Mouse (Mus musculus) lung, postnatal 4 days (tissue): ENCODE measurements around the gene Stab1.

Experiments
- DNase-seq, 2 experiments: peaks; one replicate each; pipeline ENCODE4 v3.0.0; 2021

Gene Stab1

DNA sequence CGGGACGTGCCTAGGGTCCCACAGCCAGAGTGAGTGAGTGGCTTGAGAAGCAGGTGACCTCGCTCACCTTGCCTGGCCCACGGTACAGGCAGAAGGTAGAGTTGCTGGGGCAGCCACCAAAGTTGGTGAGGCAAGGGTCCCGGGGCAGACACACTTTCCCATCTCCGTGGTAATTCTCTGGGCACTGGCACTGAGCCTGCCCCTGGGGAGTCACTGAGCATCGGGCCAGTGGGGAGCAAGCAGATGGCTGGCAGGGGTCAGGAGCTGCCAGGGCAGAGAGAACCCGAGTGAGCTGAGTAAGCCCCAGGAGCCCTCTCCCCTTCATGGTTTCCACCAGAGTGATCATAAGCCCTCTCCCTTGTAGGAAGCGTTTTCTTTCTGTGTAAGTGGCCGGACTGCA lies 6.8 kb downstream of the Stab1 start:
- no peak for DNase-seq

DNA sequence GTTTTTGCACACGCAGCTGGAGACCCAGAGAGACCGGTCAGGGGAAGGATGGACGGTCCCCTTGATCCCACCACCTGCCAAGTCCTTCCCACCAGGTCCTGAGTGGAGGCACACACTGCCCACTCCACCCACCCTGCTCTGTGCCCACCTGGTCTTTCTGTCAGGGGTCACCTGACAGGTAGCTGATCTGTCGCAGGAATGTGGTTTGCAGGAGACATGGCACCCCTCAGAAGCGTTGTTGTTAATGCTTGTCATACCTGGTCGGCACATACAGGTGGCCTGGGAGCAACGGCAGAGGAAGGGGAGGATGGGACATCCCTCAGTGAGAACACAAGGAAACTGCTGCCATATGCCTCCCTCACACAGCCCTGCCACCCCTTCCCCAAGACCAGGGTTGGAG lies 7.2 kb downstream of the Stab1 start:
- DNase-seq: no peak

DNA sequence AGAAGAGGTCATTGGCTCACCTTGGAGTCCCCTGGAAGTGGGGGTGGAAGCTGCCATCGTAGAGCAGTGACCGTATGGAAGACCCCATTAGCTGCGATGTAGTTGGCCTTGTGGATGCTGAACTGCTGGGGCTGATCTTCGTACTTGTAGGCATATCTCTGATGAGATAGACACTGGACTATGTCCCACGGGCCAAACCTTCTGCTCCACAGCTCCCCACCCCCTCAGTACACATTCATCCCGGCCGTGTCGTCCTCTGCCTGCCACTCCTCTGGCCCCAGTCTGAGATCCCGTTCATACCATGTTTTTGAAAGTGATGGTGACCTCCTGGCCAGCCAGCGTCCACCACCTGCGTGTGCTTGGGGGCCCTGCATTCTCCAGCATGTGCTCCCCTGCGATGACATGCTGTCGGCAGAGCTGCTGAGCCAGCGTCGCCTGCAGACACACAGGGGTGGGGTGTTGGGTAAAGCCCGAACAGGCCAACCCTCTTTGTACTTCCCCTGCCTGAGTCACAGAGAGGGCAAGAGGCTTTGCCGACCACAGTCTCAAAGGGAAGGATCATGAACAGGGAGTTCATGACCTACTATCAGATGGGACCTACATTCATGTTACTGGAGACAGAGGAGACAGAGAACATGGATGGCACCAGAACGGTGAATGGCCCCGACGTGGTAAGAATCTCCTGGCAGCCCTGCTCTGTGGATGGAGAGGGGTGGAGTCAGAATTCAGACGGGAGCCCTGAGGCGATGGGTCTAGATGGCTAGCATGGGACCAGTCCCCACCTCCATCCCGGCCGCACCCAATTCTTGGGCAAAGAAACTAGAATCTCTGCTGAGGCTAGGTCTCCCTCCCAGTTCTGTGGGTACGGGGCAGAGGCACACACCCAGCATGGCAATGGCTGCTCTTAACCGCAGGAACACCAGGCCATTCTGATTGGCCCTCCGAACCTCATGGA lies 8.0 kb downstream of the Stab1 start:
- DNase-seq: no peak

DNA sequence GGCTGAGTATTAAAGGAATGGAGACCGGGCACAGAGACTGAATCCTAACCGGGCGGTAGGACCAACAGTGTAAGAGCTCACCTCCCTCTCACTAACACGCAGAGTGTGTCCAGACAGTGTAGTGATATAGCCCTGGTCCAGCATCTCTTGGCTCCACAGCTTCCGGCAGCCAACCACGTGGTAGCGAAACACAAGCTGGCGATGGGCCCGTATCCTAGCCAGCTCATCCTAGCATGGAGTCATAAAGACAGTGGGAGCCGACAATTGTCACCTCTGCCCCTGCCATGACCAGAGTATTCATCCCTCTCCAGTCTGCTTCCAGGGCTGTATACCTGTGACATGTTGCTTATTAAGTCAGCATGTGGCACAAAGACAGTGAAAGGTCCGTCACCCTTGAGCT lies 22.7 kb downstream of the Stab1 start:
- no peak for DNase-seq

DNA sequence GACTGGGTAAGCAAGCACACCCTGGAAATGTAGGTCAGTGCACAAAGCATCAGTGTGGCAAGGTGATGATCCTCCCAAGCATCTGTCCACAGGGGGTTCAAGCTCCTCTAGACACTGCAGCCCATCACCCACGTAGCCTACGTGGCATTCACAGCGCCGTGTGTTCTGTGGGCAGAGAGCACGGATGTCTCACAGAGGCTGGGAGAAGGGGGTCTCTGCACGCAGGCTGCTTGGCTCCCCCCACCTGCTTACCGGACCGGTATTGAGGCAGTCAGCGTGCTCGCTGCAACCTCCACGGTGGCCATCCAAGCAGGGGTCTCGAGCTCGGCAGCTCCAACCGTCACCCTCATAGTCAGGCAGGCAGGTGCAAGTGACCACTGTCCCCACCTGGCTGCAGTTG lies 27.4 kb downstream of the Stab1 start:
- no peak for DNase-seq

DNA sequence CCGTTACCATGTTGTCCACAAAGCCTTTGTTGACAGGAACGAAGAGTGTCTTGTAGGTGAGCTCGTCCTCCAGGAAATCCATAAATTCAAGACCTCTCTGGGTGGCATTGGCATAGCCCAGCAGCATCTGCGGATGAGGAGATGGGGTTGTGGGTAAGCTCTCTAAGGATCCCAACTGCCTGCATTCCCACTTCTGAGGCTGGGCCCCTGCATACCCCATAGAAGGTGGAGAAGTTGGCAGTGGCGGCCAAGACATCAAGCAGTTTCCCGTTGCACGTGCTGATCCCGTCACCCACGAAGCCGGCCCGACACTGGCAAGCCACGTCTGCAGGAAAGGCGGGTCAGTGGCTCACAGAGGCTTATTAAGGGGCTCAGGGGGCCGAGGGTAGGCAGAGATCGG lies 28.3 kb downstream of the Stab1 start:
- DNase-seq: no peak

DNA sequence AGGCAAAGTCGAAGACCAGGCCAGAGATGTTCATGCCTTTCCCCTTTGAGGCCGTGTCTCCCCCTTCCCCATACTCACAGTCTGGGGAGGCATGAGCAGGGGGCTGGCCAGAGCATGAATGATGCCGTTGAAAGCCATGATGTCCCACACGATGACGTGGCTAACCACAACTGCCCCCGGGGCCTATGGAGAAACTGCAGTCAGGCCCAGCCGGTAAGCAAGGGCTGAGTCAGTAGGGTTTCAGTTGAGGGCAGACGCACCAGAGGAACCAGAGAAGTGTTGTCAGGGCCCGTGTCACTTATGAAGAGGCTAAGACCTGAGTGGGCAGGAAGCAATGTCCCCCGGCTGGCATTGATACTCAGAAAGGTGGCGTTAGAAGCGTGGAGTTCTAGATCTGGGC lies 28.8 kb downstream of the Stab1 start:
- DNase-seq: peak in 1 of 2 experiments; percentile 21

DNA sequence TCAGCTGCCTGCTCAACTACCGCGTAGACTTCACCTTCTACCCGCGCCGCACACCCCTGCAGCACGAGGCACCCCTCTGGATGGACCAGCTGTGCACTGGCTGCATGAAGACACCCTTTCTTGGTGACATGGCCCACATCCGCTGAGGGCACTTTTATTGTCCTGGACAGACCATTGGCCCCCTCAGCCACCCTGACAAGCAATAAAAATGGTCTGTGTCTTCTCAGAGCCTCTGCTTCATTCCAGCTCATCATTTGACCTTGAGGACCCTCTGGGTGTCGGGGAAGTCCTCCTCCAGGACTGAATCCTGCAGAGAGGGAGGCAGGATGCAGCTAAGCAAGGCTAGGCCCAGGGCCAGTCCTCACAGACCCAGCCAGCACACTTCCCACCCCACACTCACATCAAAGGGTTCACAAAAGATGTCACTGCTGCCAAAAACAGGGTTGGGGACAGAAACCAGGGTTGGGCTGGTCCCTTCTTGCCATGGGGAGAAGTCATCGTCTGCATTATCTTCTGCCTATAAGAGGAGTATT lies 29.5 kb downstream of the Stab1 start:
- DNase-seq: peak; percentile 60 to 83

DNA sequence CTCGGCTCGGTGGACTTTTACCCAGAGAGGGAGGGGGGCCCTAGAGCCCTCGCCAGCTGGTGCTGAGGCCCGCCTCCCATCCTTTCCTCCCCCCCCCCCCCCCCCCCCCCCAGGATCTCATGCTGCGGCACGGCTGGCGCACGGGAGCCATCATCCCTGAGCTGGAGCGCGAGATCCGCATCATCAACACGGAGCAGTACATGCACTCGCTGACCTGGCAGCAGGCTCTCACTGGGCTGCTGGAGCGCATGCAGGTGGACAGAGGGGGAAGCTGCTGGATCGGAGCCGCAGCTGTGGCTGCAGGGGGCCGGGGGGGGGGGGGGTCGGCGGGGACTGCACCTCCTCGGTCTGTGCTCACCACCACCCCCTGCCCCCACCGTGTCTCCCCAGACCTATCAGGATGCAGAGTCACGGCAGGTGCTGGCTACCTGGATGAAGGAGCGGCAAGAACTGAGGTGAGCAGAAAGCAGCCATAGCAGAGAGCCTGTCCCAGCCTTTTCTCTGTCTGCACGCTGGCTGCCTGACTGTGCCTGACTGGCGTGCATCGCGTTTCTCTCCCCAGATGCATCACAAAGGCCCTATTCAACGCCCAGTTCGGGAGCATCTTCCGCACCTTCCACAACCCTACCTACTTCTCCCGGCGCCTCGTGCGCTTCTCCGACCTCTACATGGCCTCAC lies 30.1 kb downstream of the Stab1 start:
- peak in 1 of 2 experiments; percentile 24 for DNase-seq

DNA sequence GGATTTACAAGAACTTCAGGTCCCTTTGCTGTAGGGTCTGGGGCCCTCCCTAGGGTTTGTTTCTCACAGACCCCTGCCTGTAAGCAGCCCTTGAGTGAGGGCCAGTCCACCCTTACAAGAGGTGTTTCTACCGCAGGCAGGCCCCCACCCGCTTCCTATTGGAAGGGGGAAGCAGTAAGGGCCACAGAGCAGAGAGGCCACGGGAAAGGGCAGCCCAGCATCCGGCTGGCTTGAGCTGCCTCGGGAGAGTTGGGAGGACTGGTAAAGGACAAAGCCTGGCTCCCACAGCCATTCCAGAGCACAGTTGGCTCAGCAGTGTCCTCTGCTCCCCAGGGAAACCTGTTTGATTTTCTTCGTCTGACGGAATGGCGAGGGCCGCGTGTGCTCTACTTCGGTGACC lies 30.6 kb downstream of the Stab1 start:
- DNase-seq: peak in 1 of 2 experiments; percentile 69

DNA sequence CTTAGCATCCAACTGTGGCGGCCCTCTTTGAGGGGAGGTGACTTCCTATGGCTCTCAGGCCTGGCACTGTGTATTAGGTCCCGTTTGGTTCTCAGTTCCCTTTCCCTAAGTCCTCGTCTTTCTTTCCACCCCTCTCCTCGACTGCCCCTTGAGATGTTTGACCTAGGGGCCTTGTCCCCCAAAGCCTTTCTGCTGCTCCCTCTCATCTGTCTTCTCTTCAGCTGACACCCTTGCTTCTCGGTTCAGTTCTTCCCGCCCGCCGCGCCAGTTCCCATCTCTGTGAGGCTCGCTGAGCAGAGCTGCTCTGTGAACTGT lies 31.2 kb downstream of the Stab1 start:
- peak in 1 of 2 experiments; percentile 50 for DNase-seq

DNA sequence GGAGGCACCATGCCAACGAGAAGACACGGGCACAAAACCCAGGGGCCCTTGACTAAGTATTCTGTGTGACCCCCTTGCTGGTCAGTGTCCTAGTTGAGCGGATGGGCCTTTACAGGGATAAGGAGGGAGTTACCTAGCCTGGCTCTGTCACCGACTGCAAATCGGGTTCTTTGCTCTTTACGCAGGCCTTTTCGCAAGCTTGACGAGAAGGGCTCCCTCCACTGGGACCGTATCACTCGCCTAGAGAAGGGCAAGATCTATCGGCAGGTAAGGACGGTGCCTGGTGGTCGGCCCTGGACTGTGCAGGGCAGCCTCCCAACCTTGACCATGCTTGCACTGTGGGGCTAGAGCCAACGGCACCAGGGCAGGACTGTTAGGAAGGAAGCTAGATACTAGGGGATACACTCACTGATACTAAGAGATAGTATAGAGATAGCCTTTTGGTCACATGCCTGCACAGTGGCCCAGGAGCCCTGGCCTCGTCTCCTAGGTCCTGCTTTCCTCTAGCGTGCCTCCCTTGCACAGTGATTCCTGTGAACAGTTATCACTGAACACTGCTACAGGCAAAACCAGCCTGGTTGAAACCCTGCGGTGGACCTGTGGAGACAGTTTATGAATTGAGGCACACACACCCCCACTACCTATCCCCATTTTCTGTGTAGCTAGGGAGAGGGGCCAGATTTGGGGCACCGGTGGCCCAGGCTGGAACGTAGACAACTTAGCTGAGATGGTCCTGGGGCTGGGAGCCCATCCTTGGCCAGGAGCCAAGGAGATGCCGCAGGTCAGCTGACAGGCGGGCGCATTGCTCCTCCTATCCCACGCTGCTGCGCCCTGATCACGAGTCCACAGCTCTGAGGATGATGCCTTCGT lies 31.8 kb downstream of the Stab1 start:
- DNase-seq: peak in 1 of 2 experiments; percentile 41

DNA sequence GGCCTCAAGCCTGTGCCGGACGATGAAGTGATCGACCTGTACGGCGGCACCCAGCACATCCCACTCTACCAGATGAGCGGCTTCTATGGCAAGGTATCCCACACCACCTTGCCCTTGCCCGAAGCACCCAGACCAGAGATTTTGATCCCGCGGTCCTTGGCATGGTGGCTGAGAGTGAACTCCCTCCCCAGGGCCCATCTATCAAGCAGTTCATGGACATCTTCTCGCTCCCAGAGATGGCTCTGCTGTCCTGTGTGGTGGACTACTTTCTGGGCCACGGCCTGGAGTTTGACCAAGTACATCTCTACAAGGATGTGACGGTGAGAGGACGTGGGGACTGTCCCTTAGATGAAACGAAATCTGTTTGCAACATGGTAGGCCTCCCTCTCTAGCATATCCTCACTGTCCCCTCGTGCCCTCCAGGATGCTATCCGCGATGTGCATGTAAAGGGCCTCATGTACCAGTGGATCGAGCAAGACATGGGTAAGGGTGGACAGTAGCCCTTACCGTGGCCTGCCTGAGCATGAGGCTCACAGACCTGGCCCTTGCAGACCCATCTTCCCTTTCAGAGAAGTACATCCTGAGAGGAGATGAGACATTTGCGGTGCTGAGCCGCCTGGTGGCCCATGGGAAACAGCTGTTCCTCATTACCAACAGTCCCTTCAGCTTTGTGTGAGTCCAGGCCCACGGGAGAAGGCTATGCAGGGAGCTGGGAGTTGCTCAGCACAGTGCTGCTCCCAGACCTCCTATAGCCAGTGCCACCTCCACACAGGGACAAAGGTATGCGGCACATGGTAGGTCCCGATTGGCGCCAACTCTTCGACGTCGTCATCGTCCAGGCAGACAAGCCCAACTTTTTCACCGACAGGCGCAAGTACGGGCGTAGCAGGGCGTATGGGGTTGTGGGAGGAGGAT lies 32.7 kb downstream of the Stab1 start:
- peak in 1 of 2 experiments; percentile 37 for DNase-seq

DNA sequence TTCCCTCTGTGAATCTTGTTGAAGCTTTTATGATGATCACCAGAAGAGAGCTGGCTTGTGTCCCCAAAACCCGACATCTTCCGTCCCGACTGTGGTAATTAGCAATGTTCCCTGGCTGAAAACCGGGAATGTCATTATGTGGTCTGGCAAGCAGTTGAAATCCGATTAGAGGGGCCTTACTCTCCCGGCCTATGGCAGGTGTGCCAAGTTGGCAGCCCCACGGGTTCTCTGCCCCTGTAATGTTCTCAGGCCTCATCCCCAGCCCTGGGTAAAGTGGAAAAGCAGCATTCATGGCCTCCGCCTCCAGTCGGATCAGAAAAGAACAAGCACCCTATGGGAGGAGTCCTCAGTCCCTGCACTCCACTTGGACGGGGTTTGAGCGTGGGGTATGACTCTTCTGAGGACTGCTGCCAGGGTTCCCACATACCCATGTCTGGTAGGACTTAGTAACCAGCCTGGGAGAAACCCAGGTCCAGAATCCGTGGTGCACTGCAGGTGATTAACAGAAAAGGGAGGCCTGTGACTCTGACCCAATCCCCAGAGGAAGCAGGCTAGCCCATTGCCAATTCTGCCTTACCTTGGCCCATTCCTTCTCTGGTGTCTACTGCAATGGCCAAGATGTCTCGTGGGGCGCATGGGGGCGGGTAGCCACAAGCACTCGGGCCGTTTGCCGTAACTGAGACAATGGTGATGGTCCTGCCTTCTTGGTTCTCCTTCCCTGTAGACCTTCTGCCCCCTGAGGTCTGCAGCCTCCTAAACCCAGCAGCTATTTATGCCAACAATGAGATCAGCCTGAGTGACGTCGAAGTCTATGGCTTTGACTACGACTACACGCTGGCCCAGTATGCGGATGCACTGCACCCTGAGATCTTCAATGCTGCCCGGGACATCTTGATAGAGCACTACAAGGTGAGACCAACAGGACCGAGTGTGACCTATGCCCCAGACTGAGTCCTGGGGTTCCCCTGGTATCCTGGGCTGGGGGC lies 34.1 kb downstream of the Stab1 start:
- peak in 1 of 2 experiments; percentile 61 for DNase-seq

DNA sequence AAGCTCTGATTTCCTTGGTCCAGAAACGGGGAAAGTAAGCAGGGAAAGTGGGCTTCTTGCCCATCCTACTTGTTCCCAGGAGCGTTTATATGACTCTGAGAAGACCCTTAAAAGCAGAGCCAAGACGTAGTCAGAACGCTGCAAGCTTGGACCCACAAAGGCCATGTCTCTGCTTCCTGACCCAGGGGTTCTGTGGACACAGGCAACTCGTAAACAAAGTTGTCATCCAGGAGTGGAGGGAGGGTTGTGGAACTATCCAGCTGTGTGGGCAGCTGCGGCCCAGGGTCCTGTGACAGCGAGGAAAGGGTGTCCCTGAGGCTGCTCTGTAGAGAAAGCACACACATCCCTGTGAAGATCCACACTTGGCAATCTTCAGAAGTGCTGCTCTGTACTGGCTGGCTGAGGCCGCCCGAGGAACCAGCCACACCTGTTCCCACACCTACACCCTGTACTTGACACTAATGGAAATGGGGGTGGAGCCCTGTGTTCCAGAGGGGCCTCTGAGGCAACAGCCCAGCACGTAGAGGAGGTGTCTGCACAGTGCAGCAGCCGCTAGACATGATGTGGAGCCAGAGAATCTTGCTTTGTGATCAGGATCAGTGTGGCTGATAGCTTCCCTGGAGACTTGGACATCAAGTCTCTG lies 35.3 kb downstream of the Stab1 start:
- peak; percentile 62 to 78 for DNase-seq

DNA sequence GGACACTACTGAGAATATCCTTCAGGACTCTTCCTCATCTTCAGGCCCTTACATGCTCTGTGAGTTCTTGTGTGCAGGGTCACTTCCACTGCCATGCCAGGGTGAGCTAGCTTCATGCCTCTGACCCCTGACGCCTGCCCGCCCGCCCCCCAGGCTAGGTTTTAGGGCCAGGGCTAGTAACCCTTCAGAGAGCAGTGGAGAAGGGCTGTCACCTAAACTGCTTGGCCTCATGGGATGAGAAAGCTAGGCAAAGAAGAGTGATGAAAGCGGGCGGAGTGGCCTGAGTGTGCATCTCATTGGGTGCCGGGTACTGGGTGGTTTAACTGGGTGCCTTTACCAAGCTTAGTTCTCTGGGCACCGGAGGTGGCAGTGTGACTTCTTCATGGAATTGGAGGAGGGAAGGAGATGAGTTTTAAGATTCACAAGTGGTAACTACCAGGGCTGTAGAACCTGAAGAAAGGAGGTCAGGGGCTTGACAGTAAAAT lies 35.9 kb downstream of the Stab1 start:
- DNase-seq: no peak

DNA sequence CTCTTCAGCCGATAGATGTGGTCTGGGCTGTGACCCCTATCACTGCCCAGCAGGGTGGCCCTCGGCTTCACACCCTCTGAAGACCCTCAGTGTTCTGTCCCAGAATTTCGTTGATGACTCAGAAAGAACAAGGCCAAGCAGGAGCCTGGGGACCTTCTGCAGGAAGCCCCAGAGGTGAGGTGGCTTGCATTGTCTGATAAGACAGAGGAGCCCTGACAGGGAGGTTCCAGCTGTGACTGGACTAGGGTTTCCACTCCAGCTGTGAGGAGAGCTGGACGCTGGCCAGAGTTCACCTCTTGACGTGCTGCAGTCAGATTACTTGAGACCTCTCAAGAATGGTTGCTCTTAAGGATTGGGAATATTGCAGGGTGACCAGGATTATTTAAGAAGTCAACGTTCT lies 36.4 kb downstream of the Stab1 start:
- peak; percentile 68 to 81 for DNase-seq

DNA sequence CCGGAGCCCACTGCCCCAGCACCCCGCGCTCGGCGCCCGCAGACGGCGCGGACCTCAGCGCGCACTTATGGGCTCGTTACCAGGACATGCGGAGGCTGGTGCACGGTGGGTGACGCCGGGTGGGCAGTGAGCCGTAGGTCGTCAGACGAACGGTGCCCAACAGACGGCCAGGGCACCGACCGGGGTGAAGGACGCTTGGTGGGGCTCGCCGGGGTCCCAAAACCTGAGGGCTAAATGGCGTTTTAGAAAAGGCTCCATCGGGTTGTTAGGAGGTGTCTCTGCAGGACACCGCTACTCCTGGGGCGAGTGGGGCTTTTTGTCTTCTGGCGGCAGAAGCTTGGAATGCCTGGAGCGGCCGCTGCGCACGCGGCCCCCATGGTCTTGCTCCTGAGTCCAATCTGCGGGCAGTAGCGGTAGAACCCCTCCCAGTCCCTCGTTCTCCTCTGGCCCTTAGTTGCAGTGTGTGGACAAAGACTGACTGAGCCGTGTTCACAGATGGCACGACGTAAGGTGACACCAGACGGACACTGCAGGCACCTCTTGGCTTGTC lies 37.1 kb downstream of the Stab1 start:
- peak; percentile 52 to 54 for DNase-seq
